Mouse (Mus musculus) megakaryocyte-erythroid progenitor cell, adult 5 weeks (primary cell): Measurements from ENCODE around the gene Prorsd1. TPM values are rescaled to one million over a fixed set of nuclear protein-coding genes. Genes with fewer than 3 reads are reported as not detected.

Experiments
- polyA plus RNA-seq: library from polyadenylated mRNA; stranded (reverse); fragments of >175 nt; gene quantifications from 2 replicates; pipeline ENCODE4 v1.2.3, GENCODE M21; 2012

The Prorsd1 gene
- 13.6 and 14.4 TPM in 2 replicates for polyA plus RNA-seq

DNA sequence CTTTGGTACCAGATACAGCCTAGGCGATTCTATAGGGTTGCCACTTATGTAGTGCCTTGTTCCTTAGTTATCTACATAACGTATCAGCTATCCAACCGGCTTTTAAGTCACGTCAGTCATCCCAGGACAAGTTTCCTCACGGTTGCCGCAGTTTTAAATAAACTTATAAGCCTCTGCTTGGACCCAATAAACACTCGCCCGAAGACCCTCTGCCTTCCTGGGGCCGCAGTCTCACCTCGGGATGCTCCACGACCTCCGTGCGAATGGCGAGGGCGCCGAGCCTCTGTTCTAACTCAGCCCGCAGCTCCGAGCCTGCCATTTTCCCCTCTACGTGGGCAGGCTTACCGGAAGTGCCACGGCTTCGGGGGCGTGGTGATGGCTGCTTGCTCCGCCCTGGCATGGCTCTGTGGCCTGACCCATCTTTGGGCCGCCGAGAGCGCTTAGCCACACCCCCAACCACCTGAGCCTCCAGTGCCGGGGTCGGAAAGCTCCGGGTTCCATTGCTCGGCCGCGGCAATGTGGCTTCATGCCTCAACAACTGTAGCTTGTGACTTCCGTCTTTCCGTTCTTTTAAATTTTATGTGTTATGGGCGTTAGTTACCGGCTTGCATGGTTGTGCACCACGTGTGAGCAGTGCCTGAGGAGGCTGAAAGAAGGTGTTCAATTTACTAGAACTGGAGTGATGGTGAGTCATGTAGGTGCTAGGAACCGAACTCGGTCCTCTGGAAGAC lies at the start of gene Prorsd1:
Gene Prorsd1 (minus strand): TSS at position 352 of the 731 bp plus-strand sequence.

DNA sequence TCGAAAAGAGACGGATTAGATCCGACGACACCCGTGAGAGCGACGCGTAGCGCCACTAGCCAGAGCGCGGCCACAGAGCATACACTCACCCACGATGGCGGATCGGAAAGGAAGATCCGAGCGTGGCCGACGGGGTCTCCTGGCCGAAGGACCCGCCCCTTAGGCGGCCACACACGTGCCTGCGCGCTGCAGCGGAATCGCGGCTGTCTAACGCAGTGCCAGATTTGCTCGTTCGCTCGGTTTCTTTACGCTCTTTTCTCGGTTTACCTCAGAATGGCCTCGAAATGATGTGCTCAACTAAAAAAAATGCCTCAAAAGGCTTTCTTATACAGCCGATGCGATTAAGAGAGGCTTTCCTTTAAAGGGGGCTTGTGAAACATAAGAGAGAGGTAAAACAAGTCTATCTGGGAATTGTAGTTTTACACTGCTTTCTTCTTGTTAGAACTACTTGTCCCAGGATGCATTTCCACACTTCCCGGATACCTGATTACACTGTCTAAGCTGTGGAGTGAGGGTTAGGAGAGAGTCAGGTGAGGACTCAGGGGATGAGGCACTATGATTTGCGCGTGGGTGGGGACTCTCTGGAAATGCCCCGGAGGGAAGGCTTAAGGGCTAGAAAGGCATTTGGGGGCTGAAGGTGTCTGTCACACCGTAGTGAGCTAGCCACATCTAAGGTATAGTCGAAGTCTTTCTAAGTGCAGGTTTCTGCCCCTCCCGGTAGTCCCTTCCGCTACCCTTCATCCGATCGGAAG lies 33.1 kb upstream of the Prorsd1 start, which contains the start of the genes Clhc1 and Rps27a:
Gene Clhc1 (plus strand): TSS at position 199 of the 752 bp plus-strand sequence.
Gene Rps27a (minus strand): TSS at position 358 of the 752 bp plus-strand sequence.

DNA sequence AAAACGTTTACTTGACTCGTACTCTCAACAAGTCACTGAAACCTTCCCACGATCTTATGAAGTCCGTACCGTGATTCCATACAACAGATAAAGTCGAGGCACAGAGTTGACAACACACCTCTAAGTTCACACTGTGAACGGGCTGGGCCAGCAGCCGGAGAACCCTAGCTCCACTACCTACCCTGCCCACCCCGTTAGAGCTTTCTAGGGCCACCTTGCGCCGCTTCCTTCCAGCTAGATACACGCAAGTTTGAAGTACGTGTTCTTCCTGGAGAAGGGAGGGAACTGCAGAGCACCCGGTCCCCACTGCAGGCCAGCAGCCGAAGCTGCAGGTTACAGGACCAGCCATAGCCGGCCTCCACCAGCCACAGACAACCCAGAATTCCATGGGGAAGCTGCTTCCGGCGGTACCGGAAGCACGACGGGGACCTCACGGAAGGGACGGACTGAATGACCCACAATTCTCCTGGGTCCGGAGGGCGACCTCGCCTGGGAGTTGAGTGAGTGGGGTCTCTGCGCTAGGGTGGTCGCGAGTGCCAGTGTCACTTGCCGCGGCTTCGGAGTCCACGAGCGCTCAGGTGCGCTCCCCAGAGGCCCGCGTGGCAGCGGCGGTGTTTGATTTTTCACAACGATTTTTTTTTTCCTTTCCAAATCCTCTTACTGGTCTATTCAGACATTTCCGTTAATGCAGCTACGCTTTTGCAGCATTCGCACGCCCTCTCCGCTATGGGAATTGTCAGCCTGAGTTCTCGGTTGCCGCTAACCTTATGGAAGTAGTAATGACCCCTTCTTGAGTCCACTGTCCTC lies 11.4 kb upstream of the Prorsd1 start, which contains the start of gene Mtif2:
Gene Mtif2 (plus strand): TSS at position 421 of the 807 bp plus-strand sequence.

Other genes starting within 250 kb of the Prorsd1 start
- gene Ccdc88a, start 141.4 kb downstream of the Prorsd1 start, polyA plus RNA-seq, result 9.7 and 10.4 TPM in 2 replicates
- 5.0 and 5.8 TPM in 2 replicates for gene Mtif2, start 11.4 kb upstream of the Prorsd1 start, polyA plus RNA-seq
- not detected in 2 replicates for gene Clhc1, start 32.9 kb upstream of the Prorsd1 start, polyA plus RNA-seq
- 112 and 119 TPM in 2 replicates for gene Rps27a, start 33.1 kb upstream of the Prorsd1 start, polyA plus RNA-seq
- gene Rtn4, start 177.9 kb upstream of the Prorsd1 start, polyA plus RNA-seq, result 153 and 183 TPM in 2 replicates